Mouse (Mus musculus) gastrocnemius, postnatal 4 days (tissue): ENCODE measurements at regions not wholly inside any gene's neighbourhood (a gene's known extent, or its start where the extent isn't known, plus 50 kb on each side); places are given as distances from the start of the nearest gene placed in this dataset.

Source experiments
- DNase-seq, 2 experiments: peaks; one replicate each; pipeline ENCODE4 v3.0.0; 2021 to 2022; ENCODE audit warnings: low spot score in 2 of 2, mixed read lengths in 2 of 2

GRCm38 (mm10) chr8:103138136-103138535, 352.7 kb upstream of the Cdh11 start:
- no peak for DNase-seq

GRCm38 (mm10) chr8:103144835-103145234, 359.4 kb upstream of the Cdh11 start:
- no peak for DNase-seq

- DNase-seq, result no peak
These were observed 362.6 kb upstream of the Cdh11 start for GRCm38 (mm10) chr8:103148013-103148412.

- DNase-seq, result no peak
These were observed 363.0 kb upstream of the Cdh11 start for GRCm38 (mm10) chr8:103148447-103148846.

GRCm38 (mm10) chr8:103166623-103167316, 381.3 kb upstream of the Cdh11 start:
- no peak for DNase-seq

- DNase-seq, result no peak
These were observed 387.9 kb upstream of the Cdh11 start for GRCm38 (mm10) chr8:103173313-103173712.

GRCm38 (mm10) chr8:103173803-103174429, 388.5 kb upstream of the Cdh11 start:
- DNase-seq, result no peak

GRCm38 (mm10) chr8:103180661-103181060, 395.2 kb upstream of the Cdh11 start:
- DNase-seq, result no peak

- no peak for DNase-seq
These were observed 403.5 kb upstream of the Cdh11 start for GRCm38 (mm10) chr8:103188720-103189498.

GRCm38 (mm10) chr8:103198251-103198650, 412.8 kb upstream of the Cdh11 start:
- DNase-seq, result no peak

GRCm38 (mm10) chr8:103199696-103200615, 414.5 kb upstream of the Cdh11 start:
- no peak for DNase-seq

GRCm38 (mm10) chr8:103203710-103204109, 418.3 kb upstream of the Cdh11 start:
- no peak for DNase-seq

- DNase-seq, result no peak
These were observed 429.2 kb upstream of the Cdh11 start for GRCm38 (mm10) chr8:103214606-103215005.

- no peak for DNase-seq
These were observed 445.5 kb upstream of the Cdh11 start for GRCm38 (mm10) chr8:103230741-103231475.

- no peak for DNase-seq
These were observed 448.9 kb upstream of the Cdh11 start for GRCm38 (mm10) chr8:103234374-103234773.

- peak in 1 of 2 experiments; percentile 42 for DNase-seq
These were observed 450.2 kb upstream of the Cdh11 start for GRCm38 (mm10) chr8:103235614-103236013.

GRCm38 (mm10) chr8:103238456-103238970, 453.1 kb upstream of the Cdh11 start:
- DNase-seq, result no peak

- DNase-seq, result no peak
These were observed 458.7 kb upstream of the Cdh11 start for GRCm38 (mm10) chr8:103244169-103244568.

GRCm38 (mm10) chr8:103244658-103245057, 459.2 kb upstream of the Cdh11 start:
- no peak for DNase-seq

- no peak for DNase-seq
These were observed 460.4 kb upstream of the Cdh11 start for GRCm38 (mm10) chr8:103245864-103246263.
